Mouse (Mus musculus): ENCODE measurements at regions not wholly inside any gene's neighbourhood (a gene's known extent, or its start where the extent isn't known, plus 50 kb on each side); places are given as distances from the start of the nearest gene placed in this dataset.

DNA sequence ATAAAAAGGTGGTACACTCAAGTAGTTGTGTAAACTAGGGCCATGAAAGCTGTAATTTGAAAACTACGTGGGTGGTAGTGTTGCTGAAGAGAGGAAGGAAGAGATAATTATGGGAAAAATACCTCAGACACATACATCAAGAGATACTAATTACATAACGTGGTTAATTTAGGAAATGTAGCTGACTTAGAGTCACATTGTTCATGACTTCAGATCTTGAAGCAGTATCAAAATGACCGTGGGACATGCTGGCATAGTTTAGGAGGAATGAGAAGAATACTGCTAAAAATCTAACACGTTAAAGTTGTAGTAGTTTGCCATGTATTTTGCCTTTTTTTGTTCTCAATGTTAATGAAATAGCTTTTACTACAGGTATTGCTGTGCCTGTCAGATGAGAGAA lies 445.9 kb upstream of the Sel1l start:
- Histone ChIP-seq H3K4me3 (replicated peaks; ENCODE audit: extremely low read depth, low read depth, low read length) (no peak overlapping the region), H3K4me1 (ENCODE audit: control insufficient read depth, insufficient read depth, low read length) (no peaks in the 10 kb centered on the region)
- 59% methylated on average over 4 of the region's 4 CpGs for WGBS
- TF ChIP-seq POLR2A (IDR thresholded peaks at IDR 0.05; ENCODE audit: borderline replicate concordance, extremely low read depth, low read depth, low read length) (no peak), CTCF (IDR thresholded peaks at IDR 0.05; ENCODE audit: insufficient read depth, low read length) (no peak)
- no peak for DNase-seq

DNA sequence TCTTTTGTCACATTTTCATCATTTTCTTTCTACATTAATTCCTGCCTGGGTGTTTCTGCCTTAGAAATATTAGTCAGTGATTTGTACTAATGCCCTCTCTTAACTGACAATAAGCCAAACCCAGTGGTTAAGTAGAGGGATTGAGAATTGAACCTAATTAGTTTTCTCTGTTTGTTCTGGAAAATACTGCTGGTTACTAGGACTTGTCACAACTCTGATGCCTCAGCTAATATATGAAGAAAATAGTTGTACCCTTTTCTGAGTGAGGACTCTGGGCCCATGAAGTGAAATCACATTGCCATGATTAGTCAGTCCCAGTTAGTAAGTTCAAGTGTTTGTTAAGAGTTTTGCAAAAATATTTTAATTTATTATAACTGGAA lies 444.4 kb upstream of the Sel1l start:
- no peaks in the 10 kb centered on the region for H3K4me1 ChIP-seq (ENCODE audit: control insufficient read depth, insufficient read depth, low read length)
- DNase-seq = no peak
- no peak for TF ChIP-seq POLR2A (IDR thresholded peaks at IDR 0.05; ENCODE audit: borderline replicate concordance, extremely low read depth, low read depth, low read length)
- no peak for TF ChIP-seq CTCF (IDR thresholded peaks at IDR 0.05; ENCODE audit: insufficient read depth, low read length)
- H3K4me3 ChIP-seq (replicated peaks; ENCODE audit: extremely low read depth, low read depth, low read length) = no peak overlapping the region

DNA sequence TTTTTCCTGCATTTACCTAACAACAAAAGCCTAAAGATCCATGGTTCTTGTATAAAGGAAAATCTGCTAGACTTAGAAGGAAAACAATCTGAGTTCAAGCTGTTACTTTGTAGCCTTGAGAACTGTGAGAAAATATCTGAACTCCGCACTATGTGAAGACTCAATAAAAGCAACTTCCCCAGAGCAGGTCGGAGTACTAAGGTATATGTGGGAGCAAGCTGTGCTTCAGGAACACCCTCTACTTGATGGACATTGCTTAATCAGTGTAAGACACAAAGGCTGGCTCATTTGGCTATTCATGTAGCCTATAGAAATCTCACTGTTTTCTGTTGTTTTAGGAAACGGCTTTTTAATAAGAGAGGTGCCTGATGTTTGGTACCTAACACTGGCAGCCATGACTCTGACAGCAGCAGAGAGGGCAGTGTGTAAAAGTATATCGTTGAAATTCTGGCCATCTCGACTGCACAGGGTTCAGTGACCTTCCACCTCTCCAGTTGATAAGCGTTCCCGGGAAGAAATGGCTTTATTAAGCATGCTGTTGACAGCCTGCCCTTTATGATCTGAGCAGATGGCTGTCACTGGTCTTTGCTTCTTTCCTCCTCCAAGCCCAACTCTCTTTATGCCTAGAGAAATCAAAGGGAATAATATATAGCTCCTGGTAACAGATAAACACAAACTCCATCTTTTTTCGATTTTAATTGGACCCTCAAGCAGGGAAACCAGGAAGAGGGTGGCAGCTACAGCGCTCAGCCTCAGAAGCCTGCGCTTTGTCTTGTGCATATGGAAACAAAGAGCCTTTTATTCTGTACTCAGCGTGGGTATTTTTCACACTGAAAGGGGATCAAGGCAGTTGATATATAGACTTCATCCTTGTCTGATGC lies 443.7 kb upstream of the Sel1l start:
- Histone ChIP-seq H3K4me3 (replicated peaks; ENCODE audit: extremely low read depth, low read depth, low read length) (no peak overlapping the region), H3K4me1 (ENCODE audit: control insufficient read depth, insufficient read depth, low read length) (no peaks in the 10 kb centered on the region)
- TF ChIP-seq CTCF (IDR thresholded peaks at IDR 0.05; ENCODE audit: insufficient read depth, low read length) = no peak
- TF ChIP-seq POLR2A (IDR thresholded peaks at IDR 0.05; ENCODE audit: borderline replicate concordance, extremely low read depth, low read depth, low read length) = no peak
- no peak for DNase-seq
- 55% methylated on average over 11 of the region's 11 CpGs for WGBS

DNA sequence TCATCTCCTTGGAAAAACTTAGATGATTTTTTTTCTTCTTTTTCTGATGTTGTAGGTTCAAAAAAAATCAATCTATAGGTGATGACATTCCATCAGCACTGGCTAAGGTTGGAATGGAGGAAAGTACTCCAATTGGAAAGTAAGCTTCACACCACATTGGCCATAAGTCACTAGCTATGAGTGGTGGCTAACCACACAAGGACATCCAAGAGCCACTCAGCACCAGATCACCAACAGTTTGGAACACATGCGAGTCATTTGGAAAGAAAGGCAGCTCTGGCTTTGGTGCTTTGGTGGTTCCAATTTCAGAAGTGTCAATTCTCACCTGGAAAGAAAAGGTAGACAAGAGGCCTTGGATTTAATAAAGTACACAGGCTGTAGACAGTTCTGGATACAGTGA lies 442.5 kb upstream of the Sel1l start:
- TF ChIP-seq POLR2A (IDR thresholded peaks at IDR 0.05; ENCODE audit: borderline replicate concordance, extremely low read depth, low read depth, low read length) (no peak), CTCF (IDR thresholded peaks at IDR 0.05; ENCODE audit: insufficient read depth, low read length) (no peak)
- 87% methylated on average over 1 of the region's 1 CpGs for WGBS
- no peak for DNase-seq
- H3K4me3 ChIP-seq (replicated peaks; ENCODE audit: extremely low read depth, low read depth, low read length) = no peak overlapping the region
- no peaks in the 10 kb centered on the region for H3K4me1 ChIP-seq (ENCODE audit: control insufficient read depth, insufficient read depth, low read length)

DNA sequence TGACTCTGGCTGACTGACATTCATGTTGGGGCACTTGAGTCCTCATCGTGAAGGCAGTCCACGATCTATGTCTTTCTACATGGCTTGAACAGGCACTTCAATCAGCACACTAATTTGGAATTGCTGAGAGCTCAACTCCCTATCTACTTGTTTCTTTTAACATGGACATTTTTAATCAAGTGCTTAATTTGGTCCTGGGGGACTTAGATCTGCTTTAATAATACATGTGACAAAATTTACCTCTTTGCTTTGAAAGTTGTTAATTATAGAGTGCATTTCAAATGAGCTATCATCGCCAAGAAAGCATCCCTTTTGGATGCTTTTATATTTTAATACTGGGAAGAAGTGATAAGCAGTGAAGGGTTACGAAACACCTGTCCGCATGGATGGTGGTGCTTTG lies 436.6 kb upstream of the Sel1l start:
- H3K4me1 ChIP-seq (ENCODE audit: control insufficient read depth, insufficient read depth, low read length) = no peaks in the 10 kb centered on the region
- TF ChIP-seq POLR2A (IDR thresholded peaks at IDR 0.05; ENCODE audit: borderline replicate concordance, extremely low read depth, low read depth, low read length) (no peak), CTCF (IDR thresholded peaks at IDR 0.05; ENCODE audit: insufficient read depth, low read length) (no peak)
- DNase-seq = no peak
- 89% methylated on average over 5 of the region's 5 CpGs for WGBS
- no peak overlapping the region for H3K4me3 ChIP-seq (replicated peaks; ENCODE audit: extremely low read depth, low read depth, low read length)

DNA sequence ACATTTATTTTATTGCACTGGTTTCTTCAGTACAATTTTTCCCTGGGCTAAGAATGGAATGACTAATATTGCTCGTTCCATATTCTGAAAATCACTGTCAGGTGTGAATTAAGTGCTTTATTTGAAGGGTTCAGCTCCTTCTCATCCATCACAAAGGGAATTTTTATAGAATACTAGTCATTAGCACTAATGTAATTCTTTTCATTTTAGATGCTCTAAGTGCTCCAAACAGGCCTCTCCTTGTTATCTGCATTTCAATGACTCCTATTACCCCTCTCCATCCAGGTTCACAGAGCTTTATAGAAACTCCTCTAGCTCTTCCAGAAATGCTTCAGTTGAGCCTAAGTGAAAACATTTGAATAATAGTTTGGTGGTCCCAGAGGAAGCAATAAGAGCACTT lies 431.5 kb upstream of the Sel1l start:
- H3K4me3 ChIP-seq (replicated peaks; ENCODE audit: extremely low read depth, low read depth, low read length) = no peak overlapping the region
- WGBS = 63% methylated on average over 1 of the region's 1 CpGs
- DNase-seq = no peak
- TF ChIP-seq POLR2A (IDR thresholded peaks at IDR 0.05; ENCODE audit: borderline replicate concordance, extremely low read depth, low read depth, low read length) (no peak), CTCF (IDR thresholded peaks at IDR 0.05; ENCODE audit: insufficient read depth, low read length) (no peak)
- no peaks in the 10 kb centered on the region for H3K4me1 ChIP-seq (ENCODE audit: control insufficient read depth, insufficient read depth, low read length)

DNA sequence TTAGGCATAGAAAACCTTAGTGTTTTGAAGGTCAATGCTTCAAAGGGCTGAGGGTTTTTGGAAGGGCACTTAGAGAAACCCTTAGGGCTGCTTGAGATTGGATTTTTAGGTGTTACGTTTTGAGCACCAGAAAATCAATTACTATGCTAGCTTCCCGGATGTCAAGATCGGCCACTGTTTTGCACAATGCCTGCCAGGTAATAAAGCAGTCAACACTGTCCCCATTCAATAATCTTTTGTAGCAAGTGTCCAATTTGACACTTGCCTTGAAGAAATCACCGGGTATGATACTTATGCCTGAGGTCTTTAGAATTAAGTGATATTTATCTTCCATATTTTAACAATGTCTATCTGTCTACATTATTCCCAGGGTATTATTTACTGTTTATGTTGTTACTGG lies 403.0 kb upstream of the Sel1l start:
- TF ChIP-seq CTCF (IDR thresholded peaks at IDR 0.05; ENCODE audit: insufficient read depth, low read length) = no peak
- no peak for TF ChIP-seq POLR2A (IDR thresholded peaks at IDR 0.05; ENCODE audit: borderline replicate concordance, extremely low read depth, low read depth, low read length)
- 71% methylated on average over 4 of the region's 4 CpGs for WGBS
- H3K4me1 ChIP-seq (ENCODE audit: control insufficient read depth, insufficient read depth, low read length) = no peaks in the 10 kb centered on the region
- H3K4me3 ChIP-seq (replicated peaks; ENCODE audit: extremely low read depth, low read depth, low read length) = no peak overlapping the region
- no peak for DNase-seq

DNA sequence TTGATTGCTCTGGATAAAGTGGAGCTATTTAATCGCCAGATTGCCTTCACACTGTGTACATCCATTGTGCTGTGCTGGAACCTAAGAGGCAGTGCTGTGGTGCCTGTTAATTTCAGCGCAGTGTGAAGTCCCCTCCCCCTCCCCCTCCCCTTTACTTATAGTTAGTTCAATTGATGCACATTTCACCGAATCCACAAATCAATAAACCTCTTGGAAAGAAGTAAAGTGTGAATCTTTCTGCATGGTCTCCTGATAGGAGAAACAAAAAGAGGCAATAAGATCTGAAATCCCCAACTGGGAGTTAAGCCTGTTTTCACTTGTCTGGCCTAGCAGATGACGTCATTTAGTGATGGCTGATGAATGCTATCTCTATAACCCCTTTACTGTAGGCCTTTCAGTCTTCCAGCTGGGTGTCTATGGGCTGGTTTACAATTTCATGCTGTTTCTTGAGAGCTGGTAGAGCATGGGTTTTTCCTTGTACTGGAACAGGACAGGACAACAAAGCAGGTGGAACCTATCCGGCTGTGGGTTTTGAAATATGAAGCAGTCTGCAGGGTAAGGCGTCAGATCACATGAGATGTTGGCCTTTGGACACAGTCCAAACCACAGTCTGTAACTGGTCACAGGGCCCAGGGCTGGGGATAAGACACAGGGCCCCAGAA lies 398.0 kb upstream of the Sel1l start:
- Histone ChIP-seq H3K4me3 (replicated peaks; ENCODE audit: extremely low read depth, low read depth, low read length) (no peak overlapping the region), H3K4me1 (ENCODE audit: control insufficient read depth, insufficient read depth, low read length) (no peaks in the 10 kb centered on the region)
- WGBS = 52% methylated on average over 6 of the region's 6 CpGs
- no peak for DNase-seq
- no peak for TF ChIP-seq POLR2A (IDR thresholded peaks at IDR 0.05; ENCODE audit: borderline replicate concordance, extremely low read depth, low read depth, low read length)
- no peak for TF ChIP-seq CTCF (IDR thresholded peaks at IDR 0.05; ENCODE audit: insufficient read depth, low read length)

DNA sequence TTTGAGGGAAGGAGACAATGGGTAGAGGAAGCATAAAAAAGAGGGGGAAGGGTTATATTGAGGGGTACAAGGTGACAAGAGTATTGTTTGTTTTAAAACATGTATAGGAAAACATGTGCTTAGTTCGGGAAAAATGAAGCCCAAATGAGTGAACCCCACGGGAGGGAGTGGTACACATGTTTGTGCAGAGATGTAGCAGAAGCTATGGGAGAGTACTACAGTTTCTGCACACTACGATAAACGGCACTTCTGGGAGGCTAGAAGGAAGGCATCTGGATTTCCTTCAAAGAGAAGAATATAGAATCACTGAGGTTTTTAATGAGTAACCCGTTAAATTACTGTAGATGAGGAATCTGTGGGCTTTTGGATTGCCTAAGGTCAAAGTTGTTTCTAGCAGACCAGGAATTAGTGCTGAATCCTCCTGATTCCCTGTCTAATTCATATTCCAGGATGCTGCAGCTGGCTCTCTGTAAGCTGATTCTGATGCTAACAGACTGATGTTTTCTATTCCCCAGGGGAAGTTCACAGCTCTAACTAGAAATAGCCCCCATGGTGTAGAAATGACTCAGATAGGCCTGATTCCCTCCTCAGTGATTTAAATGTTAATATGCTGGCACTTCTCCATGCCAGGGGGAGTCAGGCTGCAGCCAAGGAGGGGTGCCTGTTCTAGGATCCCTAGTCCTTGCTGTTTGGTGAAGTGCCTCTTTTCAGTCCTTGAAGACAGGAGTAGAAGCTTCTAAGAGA lies 391.2 kb upstream of the Sel1l start:
- no peak overlapping the region for H3K4me3 ChIP-seq (replicated peaks; ENCODE audit: extremely low read depth, low read depth, low read length)
- DNase-seq = no peak
- no peak for TF ChIP-seq POLR2A (IDR thresholded peaks at IDR 0.05; ENCODE audit: borderline replicate concordance, extremely low read depth, low read depth, low read length)
- TF ChIP-seq CTCF (IDR thresholded peaks at IDR 0.05; ENCODE audit: insufficient read depth, low read length) = no peak
- 78% methylated on average over 5 of the region's 5 CpGs for WGBS
- H3K4me1 ChIP-seq (ENCODE audit: control insufficient read depth, insufficient read depth, low read length) = no peaks in the 10 kb centered on the region

All from lung, adult 2 months (tissue).